Mouse (Mus musculus): ENCODE results near the gene Rbm17. TPM values are rescaled to one million over a fixed set of nuclear protein-coding genes. Genes with fewer than 3 reads are reported as not detected.
A peak's percentile ranks its signal among the peaks of the same experiment; 100 is the strongest.

Gene Rbm17
- polyA plus RNA-seq, 1 experiment: 44.8 TPM

DNA sequence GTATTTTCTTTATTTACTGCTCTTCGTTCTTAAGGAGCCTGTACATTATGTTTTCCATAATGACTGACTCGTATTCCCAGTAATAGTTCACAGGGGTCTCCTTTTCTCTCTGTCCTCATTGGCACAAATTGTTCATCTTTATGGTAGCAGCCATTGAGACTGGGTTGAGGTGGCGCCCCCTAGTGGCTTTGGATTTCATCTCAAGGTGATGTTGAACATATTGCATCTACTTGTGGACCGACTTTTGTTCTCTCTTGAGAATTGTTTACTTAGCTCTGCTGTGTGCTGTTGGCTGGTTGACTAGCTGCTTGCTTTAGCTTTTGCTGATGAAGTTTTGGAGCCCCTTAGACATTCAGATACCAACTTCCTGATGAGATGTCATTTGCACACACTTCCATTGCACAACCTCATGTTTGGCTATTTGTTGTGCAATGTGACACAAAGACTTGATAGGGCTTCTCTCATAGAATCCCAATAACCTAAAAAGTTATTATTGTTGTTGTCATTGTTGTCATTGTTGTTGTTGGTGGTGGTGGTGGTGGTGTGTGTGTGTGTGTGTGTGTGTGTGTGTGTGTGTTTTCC, 36.1 kb downstream of the Rbm17 start:
- Histone ChIP-seq H3K4me1 (ENCODE audit: control insufficient read depth, insufficient read depth, low read length) (peaks cover 20% of the 10 kb centered on the region), H3K36me3 (ENCODE audit: control insufficient read depth, insufficient read depth, low read length) (no peaks in the 10 kb centered on the region), H3K4me3 (ENCODE audit: control insufficient read depth, low read depth, low read length) (no peak overlapping the region), H3K27ac (ENCODE audit: control insufficient read depth, insufficient read depth, low read depth, low read length) (no peak overlapping the region), H3K27me3 (ENCODE audit: control insufficient read depth, insufficient read depth, low read length) (no peaks in the 10 kb centered on the region)
- TF ChIP-seq CTCF (IDR thresholded peaks at IDR 0.05; ENCODE audit: control insufficient read depth, insufficient read depth, insufficient replicate concordance, low read depth, low read length) (0 out of 2 replicates have a peak, but pooled peaks have one; percentile 24), POLR2A (IDR thresholded peaks at IDR 0.05; ENCODE audit: control insufficient read depth, low read depth, low read length) (no peak)

DNA sequence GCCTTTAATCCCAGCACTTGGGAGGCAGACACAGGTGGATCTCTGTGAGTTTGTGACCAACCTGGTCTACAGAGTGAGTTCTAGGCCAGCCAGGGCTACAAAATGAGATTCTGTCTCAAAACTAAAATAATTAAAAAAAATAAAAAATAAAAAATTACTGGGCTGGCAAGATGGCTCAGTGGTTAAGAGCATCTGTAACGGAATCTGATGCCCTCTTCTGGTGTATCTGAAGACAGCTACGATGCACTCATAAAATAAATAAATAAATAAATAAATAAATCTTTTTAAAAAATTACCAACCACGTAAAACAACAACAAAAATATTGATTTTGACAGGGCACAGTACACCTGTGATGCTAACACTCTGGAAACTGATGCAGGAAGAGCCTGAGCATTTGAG, 37.1 kb downstream of the Rbm17 start:
- no peak overlapping the region for H3K27ac ChIP-seq (ENCODE audit: control insufficient read depth, insufficient read depth, low read depth, low read length)
- peaks cover 22% of the 10 kb centered on the region for H3K4me1 ChIP-seq (ENCODE audit: control insufficient read depth, insufficient read depth, low read length)
- no peak for TF ChIP-seq POLR2A (IDR thresholded peaks at IDR 0.05; ENCODE audit: control insufficient read depth, low read depth, low read length)
- TF ChIP-seq CTCF (IDR thresholded peaks at IDR 0.05; ENCODE audit: control insufficient read depth, insufficient read depth, insufficient replicate concordance, low read depth, low read length): no peak
- no peaks in the 10 kb centered on the region for H3K27me3 ChIP-seq (ENCODE audit: control insufficient read depth, insufficient read depth, low read length)
- H3K36me3 ChIP-seq (ENCODE audit: control insufficient read depth, insufficient read depth, low read length): no peaks in the 10 kb centered on the region
- no peak overlapping the region for H3K4me3 ChIP-seq (ENCODE audit: control insufficient read depth, low read depth, low read length)

DNA sequence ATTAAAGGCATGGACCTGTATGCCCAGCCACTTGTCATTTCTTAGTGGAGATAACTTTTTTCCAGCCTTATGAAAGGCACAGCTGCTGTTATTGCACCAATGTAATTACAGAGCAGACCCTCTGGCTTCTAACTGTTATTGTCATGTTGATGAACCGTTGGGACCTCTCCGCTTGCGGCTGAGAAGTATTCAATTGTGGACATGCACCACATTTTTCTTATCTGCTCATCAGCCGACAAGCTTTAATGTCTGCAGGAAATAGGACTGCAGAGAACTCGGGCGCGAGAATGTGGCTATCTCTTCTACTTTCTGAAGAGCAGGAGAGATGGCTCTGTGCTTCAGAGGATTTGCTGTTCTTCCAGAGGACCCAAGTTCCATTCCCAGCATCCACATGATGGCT, 37.7 kb downstream of the Rbm17 start:
- H3K4me1 ChIP-seq (ENCODE audit: control insufficient read depth, insufficient read depth, low read length): peaks cover 22% of the 10 kb centered on the region
- no peak overlapping the region for H3K27ac ChIP-seq (ENCODE audit: control insufficient read depth, insufficient read depth, low read depth, low read length)
- TF ChIP-seq CTCF (IDR thresholded peaks at IDR 0.05; ENCODE audit: control insufficient read depth, insufficient read depth, insufficient replicate concordance, low read depth, low read length): no peak
- TF ChIP-seq POLR2A (IDR thresholded peaks at IDR 0.05; ENCODE audit: control insufficient read depth, low read depth, low read length): no peak
- no peak overlapping the region for H3K4me3 ChIP-seq (ENCODE audit: control insufficient read depth, low read depth, low read length)
- H3K36me3 ChIP-seq (ENCODE audit: control insufficient read depth, insufficient read depth, low read length): no peaks in the 10 kb centered on the region
- H3K27me3 ChIP-seq (ENCODE audit: control insufficient read depth, insufficient read depth, low read length): no peaks in the 10 kb centered on the region

DNA sequence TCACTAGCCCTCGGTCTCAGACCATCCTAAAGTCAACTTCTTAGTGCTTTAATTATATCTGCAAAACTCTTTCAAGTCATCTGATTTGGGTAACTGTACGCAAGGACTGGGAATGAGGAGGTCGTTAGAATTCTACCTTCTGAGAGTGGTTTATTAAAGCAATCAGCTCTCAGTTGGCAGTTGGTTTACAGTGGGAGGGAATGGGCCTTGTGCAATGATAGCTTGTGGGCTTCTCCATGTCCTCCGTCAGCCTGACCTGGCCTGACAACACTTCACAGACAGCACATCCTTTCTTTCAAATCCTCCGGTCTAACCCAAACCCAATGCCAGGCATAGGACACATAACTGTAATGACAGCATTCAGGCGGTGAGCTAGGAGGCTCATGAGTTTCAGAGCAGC, 39.2 kb downstream of the Rbm17 start:
- Histone ChIP-seq H3K36me3 (ENCODE audit: control insufficient read depth, insufficient read depth, low read length) (no peaks in the 10 kb centered on the region), H3K27me3 (ENCODE audit: control insufficient read depth, insufficient read depth, low read length) (no peaks in the 10 kb centered on the region), H3K4me3 (ENCODE audit: control insufficient read depth, low read depth, low read length) (no peak overlapping the region), H3K27ac (ENCODE audit: control insufficient read depth, insufficient read depth, low read depth, low read length) (no peak overlapping the region), H3K4me1 (ENCODE audit: control insufficient read depth, insufficient read depth, low read length) (peaks cover 22% of the 10 kb centered on the region)
- TF ChIP-seq CTCF (IDR thresholded peaks at IDR 0.05; ENCODE audit: control insufficient read depth, insufficient read depth, insufficient replicate concordance, low read depth, low read length) (no peak), POLR2A (IDR thresholded peaks at IDR 0.05; ENCODE audit: control insufficient read depth, low read depth, low read length) (no peak)

DNA sequence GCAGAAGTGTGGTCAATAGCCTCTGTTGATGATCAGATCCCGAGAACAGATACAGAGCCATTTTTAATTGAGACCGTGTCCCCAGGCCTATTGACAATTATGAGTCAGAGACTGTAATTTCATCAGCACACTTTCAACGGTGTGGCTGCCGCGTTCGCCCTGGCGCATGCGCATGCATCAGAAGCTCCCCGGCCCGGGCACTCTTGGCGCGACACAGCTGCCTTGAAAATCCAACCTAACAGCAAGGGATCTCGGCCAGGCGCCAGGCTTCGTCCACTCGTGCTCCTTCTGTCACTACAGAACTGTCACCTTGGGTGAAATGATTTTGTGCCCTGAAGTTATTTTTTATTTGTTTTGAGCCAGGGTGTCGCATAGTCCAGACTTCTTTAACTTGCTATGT, 40.7 kb downstream of the Rbm17 start:
- Histone ChIP-seq H3K4me3 (ENCODE audit: control insufficient read depth, low read depth, low read length) (peak overlapping the region; percentile 51), H3K4me1 (ENCODE audit: control insufficient read depth, insufficient read depth, low read length) (peaks cover 22% of the 10 kb centered on the region), H3K27me3 (ENCODE audit: control insufficient read depth, insufficient read depth, low read length) (no peaks in the 10 kb centered on the region), H3K36me3 (ENCODE audit: control insufficient read depth, insufficient read depth, low read length) (no peaks in the 10 kb centered on the region), H3K27ac (ENCODE audit: control insufficient read depth, insufficient read depth, low read depth, low read length) (peak overlapping the region; percentile 33)
- TF ChIP-seq CTCF (IDR thresholded peaks at IDR 0.05; ENCODE audit: control insufficient read depth, insufficient read depth, insufficient replicate concordance, low read depth, low read length) (no peak), POLR2A (IDR thresholded peaks at IDR 0.05; ENCODE audit: control insufficient read depth, low read depth, low read length) (no peak)

DNA sequence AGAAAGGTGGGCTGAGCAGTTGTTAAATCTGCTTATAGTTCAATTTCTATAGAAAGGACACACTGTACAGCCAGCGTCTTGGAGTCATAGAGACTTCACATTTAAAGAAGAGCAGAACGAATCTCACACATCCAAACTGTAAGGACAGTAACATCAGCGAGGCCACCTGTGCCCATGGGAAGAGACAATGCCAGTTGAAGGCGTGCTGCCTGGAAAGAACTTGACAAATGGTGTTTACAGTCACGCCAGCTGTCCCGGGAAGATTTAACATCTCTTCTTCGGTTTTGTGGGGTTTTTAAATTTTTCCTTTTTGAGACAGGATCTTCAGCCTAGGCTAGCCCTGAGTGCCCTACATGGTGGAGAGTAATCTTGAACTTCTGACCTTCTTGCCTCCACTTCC, 45.3 kb downstream of the Rbm17 start:
- H3K4me3 ChIP-seq (ENCODE audit: control insufficient read depth, low read depth, low read length): no peak overlapping the region
- no peak overlapping the region for H3K27ac ChIP-seq (ENCODE audit: control insufficient read depth, insufficient read depth, low read depth, low read length)
- H3K4me1 ChIP-seq (ENCODE audit: control insufficient read depth, insufficient read depth, low read length): peaks cover 13% of the 10 kb centered on the region
- H3K36me3 ChIP-seq (ENCODE audit: control insufficient read depth, insufficient read depth, low read length): no peaks in the 10 kb centered on the region
- TF ChIP-seq CTCF (IDR thresholded peaks at IDR 0.05; ENCODE audit: control insufficient read depth, insufficient read depth, insufficient replicate concordance, low read depth, low read length) (no peak), POLR2A (IDR thresholded peaks at IDR 0.05; ENCODE audit: control insufficient read depth, low read depth, low read length) (no peak)
- H3K27me3 ChIP-seq (ENCODE audit: control insufficient read depth, insufficient read depth, low read length): no peaks in the 10 kb centered on the region

DNA sequence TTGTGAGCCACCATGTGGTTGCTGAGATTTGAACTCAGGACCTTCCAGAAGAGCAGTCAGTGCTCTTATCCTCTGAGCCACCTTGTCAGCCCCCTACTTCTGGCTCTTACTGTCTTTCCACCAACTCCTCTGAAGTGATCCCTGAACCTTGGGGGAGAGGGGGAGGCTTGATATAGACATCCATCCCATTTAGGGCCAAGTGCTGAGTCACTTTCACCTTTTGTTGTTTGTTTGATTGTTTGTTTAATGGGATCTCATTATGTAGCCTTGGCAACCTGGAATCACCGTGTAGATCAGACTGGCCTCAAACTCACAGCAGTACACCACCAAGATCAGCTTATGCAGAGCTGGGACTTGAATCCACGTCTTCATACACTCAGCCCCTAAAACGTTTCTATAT, 46.7 kb downstream of the Rbm17 start:
- no peaks in the 10 kb centered on the region for H3K27me3 ChIP-seq (ENCODE audit: control insufficient read depth, insufficient read depth, low read length)

More for the DNA sequence above, 46.7 kb downstream of the Rbm17 start:
- Histone ChIP-seq H3K4me1 (ENCODE audit: control insufficient read depth, insufficient read depth, low read length) (peaks cover 10% of the 10 kb centered on the region), H3K4me3 (ENCODE audit: control insufficient read depth, low read depth, low read length) (no peak overlapping the region), H3K36me3 (ENCODE audit: control insufficient read depth, insufficient read depth, low read length) (no peaks in the 10 kb centered on the region), H3K27ac (ENCODE audit: control insufficient read depth, insufficient read depth, low read depth, low read length) (no peak overlapping the region)
- no peak for TF ChIP-seq POLR2A (IDR thresholded peaks at IDR 0.05; ENCODE audit: control insufficient read depth, low read depth, low read length)
- no peak for TF ChIP-seq CTCF (IDR thresholded peaks at IDR 0.05; ENCODE audit: control insufficient read depth, insufficient read depth, insufficient replicate concordance, low read depth, low read length)

All from testis, adult 2 months (tissue).